Mouse (Mus musculus) embryonic fibroblast, embryonic 13.5 days (primary cell): ENCODE measurements at regions not wholly inside any gene's neighbourhood (a gene's known extent, or its start where the extent isn't known, plus 50 kb on each side); places are given as distances from the start of the nearest gene placed in this dataset.

ENCODE experiments used
- CTCF ChIP-seq: IDR thresholded peaks from 2 replicates; pipeline ENCODE4 v1.5.1; 2011; ENCODE audit warnings: mild to moderate bottlenecking, control low read depth, low read length, moderate library complexity, borderline replicate concordance; ENCODE audit not compliant: insufficient read depth
- POLR2A ChIP-seq: IDR thresholded peaks from 2 replicates; pipeline ENCODE4 v1.6.1; 2011; ENCODE audit warnings: low read depth, mild to moderate bottlenecking, control low read depth, low read length, moderate library complexity

- TF ChIP-seq CTCF (no peak), POLR2A (no peak)
These were observed 223.9 kb upstream of the Mpped2 start for GRCm38 (mm10) chr2:106469196-106469595.
